ENCODE assay signal across 22 mouse cellular contexts in genomic region chr3:126625764-126626040, GRCm38 (mm10). TPM values are rescaled to one million over a fixed set of nuclear protein-coding genes. Genes with fewer than 3 reads are reported as not detected.
DNase-seq lines count a peak whose midpoint lies in the region; ATAC-seq and TF ChIP-seq lines count a peak whose summit lies in the region.
"Had no signal": no experiment of that assay in that cellular context is flagged by ENCODE, and none has a peak within 500 bp of the region (broad histone marks: within the 10 kb centered on the region; RNA-seq: fewer than 3 reads in every experiment).

No protein-coding gene starts in this region.

- 0 out of 2 replicates have a peak, but pooled peaks have one; percentile 29 for ATAC-seq in cerebellum, adult (ENCODE audit: insufficient number of reproducible peaks, low FRiP score, low TSS enrichment)
- no peak for ATAC-seq in midbrain, embryonic 11.5 days (ENCODE audit: low FRiP score)
- ATAC-seq in midbrain, embryonic 16.5 days, result no peak
- ATAC-seq: CD4-positive, CD25-positive, alpha-beta regulatory T cell, adult 4 months; forebrain, embryonic 15.5 days; hindbrain, postnatal 0 days; intestine, embryonic 15.5 days had no signal

- no peak overlapping the region for H3K27ac ChIP-seq in midbrain, embryonic 11.5 days (ENCODE audit: low read depth, low read length)
- no peak overlapping the region for H3K27ac ChIP-seq in midbrain, embryonic 16.5 days (ENCODE audit: low read length)
- H3K27ac ChIP-seq in small intestine, adult 2 months (ENCODE audit: insufficient read depth, low read depth, low read length), result 0 out of 2 replicates have a peak overlapping the region, but pooled peaks have one; percentile 16
- H3K27ac ChIP-seq: embryonic facial prominence, embryonic 12.5 days; forebrain, embryonic 15.5 days; heart, adult 2 months; heart, embryonic 15.5 days; hindbrain, embryonic 13.5 days; hindbrain, postnatal 0 days; intestine, embryonic 15.5 days had no signal

- no peaks in the 10 kb centered on the region for H3K9me3 ChIP-seq in midbrain, embryonic 11.5 days (ENCODE audit: control insufficient read depth, low read length)
- H3K9me3 ChIP-seq in midbrain, embryonic 16.5 days (replicated peaks; ENCODE audit: control insufficient read depth, low read length, poor library complexity, severe bottlenecking), result no peaks in the 10 kb centered on the region
- H3K9me3 ChIP-seq: embryonic facial prominence, embryonic 12.5 days; forebrain, embryonic 15.5 days; heart, embryonic 15.5 days; hindbrain, embryonic 13.5 days; intestine, embryonic 15.5 days had no signal

- no peak overlapping the region for H3K4me2 ChIP-seq in midbrain, embryonic 11.5 days
- H3K4me2 ChIP-seq in midbrain, embryonic 16.5 days (ENCODE audit: low read length), result no peak overlapping the region
- H3K4me2 ChIP-seq: embryonic facial prominence, embryonic 12.5 days; forebrain, embryonic 15.5 days; heart, embryonic 11.5 days; heart, embryonic 15.5 days; hindbrain, embryonic 13.5 days; intestine, embryonic 15.5 days had no signal

- H3K4me1 ChIP-seq in midbrain, embryonic 11.5 days (ENCODE audit: control insufficient read depth, insufficient read depth, low read length), result no peaks in the 10 kb centered on the region
- no peaks in the 10 kb centered on the region for H3K4me1 ChIP-seq in midbrain, embryonic 16.5 days (ENCODE audit: control insufficient read depth, insufficient read depth, low read length)
- H3K4me1 ChIP-seq in small intestine, adult 2 months (ENCODE audit: control insufficient read depth, insufficient read depth, insufficient read length, low read length), result peaks cover 8% of the 10 kb centered on the region
- H3K4me1 ChIP-seq: embryonic facial prominence, embryonic 12.5 days; forebrain, embryonic 15.5 days; intestine, embryonic 15.5 days had no signal

- no peak for TF ChIP-seq POLR2A in small intestine, adult 2 months (IDR thresholded peaks at IDR 0.05; ENCODE audit: low read depth, low read length)

- no peak for DNase-seq in cerebellum, adult 8-10 months
- DNase-seq in cerebellum, postnatal 36 days, result peak; percentile 35 to 38
- no peak for DNase-seq in cerebellum, postnatal 4 days (ENCODE audit: low spot score in 2 of 2)
- DNase-seq in midbrain, embryonic 11.5 days (ENCODE audit: low spot score, missing footprints), result peak; percentile 77
- DNase-seq in left cerebral cortex, adult 8-10 months (ENCODE audit: low spot score in 2 of 2), result no peak
- DNase-seq: adrenal gland, postnatal 10 days; B cell, adult 2 months; embryo, embryonic 11 days; gastrocnemius, postnatal 10 days; heart, adult 2 months; heart, postnatal 14 days had no signal

- no peak overlapping the region for H3K4me3 ChIP-seq in midbrain, embryonic 11.5 days (ENCODE audit: low read depth, low read length)
- no peak overlapping the region for H3K4me3 ChIP-seq in midbrain, embryonic 16.5 days (ENCODE audit: low read depth, low read length)
- H3K4me3 ChIP-seq in small intestine, adult 2 months (ENCODE audit: low read depth, low read length), result no peak overlapping the region
- H3K4me3 ChIP-seq: embryonic facial prominence, embryonic 12.5 days; forebrain, embryonic 15.5 days; heart, adult 2 months; heart, embryonic 15.5 days; hindbrain, embryonic 13.5 days; intestine, embryonic 15.5 days had no signal

- 78% methylated on average over 8 of the region's 8 CpGs for WGBS in midbrain, embryonic 11.5 days
- 77% methylated on average over 8 of the region's 8 CpGs for WGBS in midbrain, embryonic 16.5 days
- WGBS in small intestine, adult 2 months, result 90% methylated on average over 8 of the region's 8 CpGs

- TF ChIP-seq CTCF in small intestine, adult 2 months (IDR thresholded peaks at IDR 0.05; ENCODE audit: extremely low read depth, insufficient read length, insufficient replicate concordance, low read depth, low read length), result no peak

- no peaks in the 10 kb centered on the region for H3K27me3 ChIP-seq in midbrain, embryonic 11.5 days (ENCODE audit: control insufficient read depth, insufficient read depth, low read length)
- H3K27me3 ChIP-seq in midbrain, embryonic 16.5 days (ENCODE audit: control insufficient read depth, insufficient read depth, low read depth, low read length), result no peaks in the 10 kb centered on the region
- H3K27me3 ChIP-seq in small intestine, adult 2 months (ENCODE audit: control insufficient read depth, insufficient read depth, low read length), result no peaks in the 10 kb centered on the region
- H3K27me3 ChIP-seq: embryonic facial prominence, embryonic 12.5 days; forebrain, embryonic 15.5 days; heart, embryonic 15.5 days; hindbrain, embryonic 13.5 days; intestine, embryonic 15.5 days had no signal

- no peak overlapping the region for H3K9ac ChIP-seq in midbrain, embryonic 11.5 days (ENCODE audit: low read length)
- H3K9ac ChIP-seq in midbrain, embryonic 16.5 days (ENCODE audit: low read depth, low read length), result no peak overlapping the region
- H3K9ac ChIP-seq: embryonic facial prominence, embryonic 12.5 days; forebrain, embryonic 15.5 days; heart, embryonic 15.5 days; hindbrain, embryonic 13.5 days; intestine, embryonic 15.5 days had no signal

- H3K36me3 ChIP-seq in midbrain, embryonic 11.5 days (ENCODE audit: control insufficient read depth, insufficient read depth, low read length), result no peaks in the 10 kb centered on the region
- H3K36me3 ChIP-seq in midbrain, embryonic 16.5 days (ENCODE audit: control insufficient read depth, insufficient read depth, low read length), result no peaks in the 10 kb centered on the region
- H3K36me3 ChIP-seq in small intestine, adult 2 months (ENCODE audit: control insufficient read depth, insufficient read depth, low read length), result peaks cover 3% of the 10 kb centered on the region; the same call in 1 of the 2 replicates
- H3K36me3 ChIP-seq: embryonic facial prominence, embryonic 12.5 days; forebrain, embryonic 15.5 days; heart, embryonic 15.5 days; hindbrain, embryonic 13.5 days; intestine, embryonic 15.5 days had no signal

RNA-seq across cellular contexts. Expression of gene Camk2d, which starts 29.6 kb away (rescaled TPM):
- polyA plus RNA-seq in midbrain, embryonic 11.5 days (2014; fragmentation: Nextera tagmentation; extraction: Ambion mirVana), result 13.5 TPM in 2 replicates
- polyA plus RNA-seq in midbrain, embryonic 16.5 days (2015; fragmentation: Nextera tagmentation; extraction: Ambion mirVana), result 62.5 and 74.7 TPM in 2 replicates
- 22.1 and 89.5 TPM in 2 replicates for polyA plus RNA-seq in small intestine, adult 2 months (2012; rRNA removed)
- total RNA-seq in left cerebral cortex, adult 8-10 months (2022), result 100 to 1,000 TPM; 126 to 159 (median 137) TPM

Comparison
In these comparisons a context has a peak if more than half of its experiments do, and no peak if none do; other contexts are left out.
1. DNase-seq: peak in cerebellum, postnatal 36 days (2 of 2) and midbrain, embryonic 11.5 days (single experiment); none in cerebellum, adult 8-10 months (single experiment), cerebellum, postnatal 4 days (0 of 2) and left cerebral cortex, adult 8-10 months (0 of 2).